Mouse (Mus musculus) bone marrow macrophage, adult 2 months (primary cell): ENCODE data around the gene Zbtb34. TPM values are rescaled to one million over a fixed set of nuclear protein-coding genes. Genes with fewer than 3 reads are reported as not detected.

Source experiments
- H3K27ac ChIP-seq: 2 replicates; pipeline ENCODE4 v1.5.1; 2012; ENCODE audit warnings: low read depth, low read length; ENCODE audit not compliant: insufficient read depth
- H3K4me1 ChIP-seq: 2 replicates; pipeline ENCODE4 v1.6.1; 2012; ENCODE audit warnings: low read length; ENCODE audit not compliant: control insufficient read depth, insufficient read depth
- H3K4me3 ChIP-seq: 2 replicates; pipeline ENCODE4 v1.5.1; 2012; ENCODE audit warnings: mild to moderate bottlenecking, low read length, moderate library complexity; ENCODE audit not compliant: insufficient read depth
- CTCF ChIP-seq: IDR thresholded peaks from 2 replicates; pipeline ENCODE4 v1.5.1; 2012; ENCODE audit warnings: low read depth, mild to moderate bottlenecking, low read length, moderate library complexity
- POLR2A ChIP-seq: IDR thresholded peaks from 2 replicates; pipeline ENCODE4 v1.6.1; 2012; ENCODE audit warnings: mild to moderate bottlenecking, low read depth, low read length, borderline replicate concordance
- polyA plus RNA-seq: library from polyadenylated mRNA; stranded (reverse); fragments of >200 nt; gene quantifications from 2 replicates; pipeline ENCODE4 v1.2.4, GENCODE M21; 2012; ENCODE audit not compliant: missing spikeins, insufficient read depth, insufficient read length

Gene Zbtb34
- polyA plus RNA-seq, 1 experiment = 18.6 TPM

GRCm38 (mm10) chr2:33359184-33359583 lies 71.9 kb downstream of the Zbtb34 start:
- TF ChIP-seq POLR2A = no peak
- TF ChIP-seq CTCF = no peak
- peaks cover 24% of the 10 kb centered on the region for H3K4me1 ChIP-seq
- no peak overlapping the region for H3K27ac ChIP-seq
- H3K4me3 ChIP-seq = no peak overlapping the region

GRCm38 (mm10) chr2:33357250-33357838 lies 73.8 kb downstream of the Zbtb34 start:
- no peak for TF ChIP-seq POLR2A
- TF ChIP-seq CTCF = no peak
- peaks cover 40% of the 10 kb centered on the region for H3K4me1 ChIP-seq
- H3K27ac ChIP-seq = no peak overlapping the region
- H3K4me3 ChIP-seq = no peak overlapping the region

Other genes with a start within 250 kb of the Zbtb34 start
- 13.1 and 15.1 TPM in 2 replicates for gene Angptl2, start 215.3 kb downstream of the Zbtb34 start, polyA plus RNA-seq
- 7.4 and 7.6 TPM in 2 replicates for gene Ralgps1, start 59.8 kb downstream of the Zbtb34 start, polyA plus RNA-seq
- 14.4 and 16.0 TPM in 2 replicates for gene Zbtb43, start 37.2 kb upstream of the Zbtb34 start, polyA plus RNA-seq
- not detected in 2 replicates for gene Lmx1b, start 209.2 kb upstream of the Zbtb34 start, polyA plus RNA-seq